Mouse (Mus musculus) erythroblast, embryonic 14.5 days (primary cell): ENCODE data around the gene Plekha5.

Experiments
- GATA1 ChIP-seq: IDR thresholded peaks from 2 replicates; pipeline ENCODE4 v1.6.1; 2012; ENCODE audit warnings: low read length, inconsistent platforms, mixed read lengths
- TAL1 ChIP-seq: IDR thresholded peaks from 3 replicates; pipeline ENCODE4 v1.6.1; 2012; ENCODE audit warnings: low read length, inconsistent platforms, mixed read lengths

GRCm38 (mm10) chr6:140467851-140468250 is 44.0 kb downstream of the Plekha5 start:
- TF ChIP-seq GATA1 (no peak), TAL1 (no peak)
